ENCODE assay signal across 14 mouse cellular contexts in the genomic region with DNA sequence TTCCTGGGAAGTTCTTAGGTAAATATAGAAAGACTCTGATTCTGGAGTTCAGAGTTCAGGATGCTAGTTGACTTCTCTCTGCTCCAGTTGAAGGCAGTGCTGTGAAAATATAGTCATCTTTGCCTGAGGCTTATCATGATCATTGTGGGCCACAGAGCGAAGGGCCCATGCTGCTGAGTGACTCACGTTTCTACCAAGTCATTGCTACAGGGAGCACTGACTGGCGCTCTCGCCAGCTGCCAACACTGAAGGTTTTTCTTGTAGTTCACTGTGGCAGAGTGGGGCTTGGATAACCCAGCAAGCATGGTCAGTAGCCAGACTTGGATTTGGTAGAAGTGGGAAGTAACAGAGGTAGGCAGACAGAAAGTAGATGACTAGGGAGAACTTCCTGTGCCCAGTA.
"Had no signal": no experiment of that assay in that cellular context is flagged by ENCODE, and none has a peak within 500 bp of the region (broad histone marks: within the 10 kb centered on the region; RNA-seq: fewer than 3 reads in every experiment).

No protein-coding gene starts in this region.

- H3K4me1 ChIP-seq: liver, embryonic 13.5 days had no signal

- ATAC-seq: liver, postnatal 0 days; midbrain, embryonic 13.5 days had no signal

- H3K9me3 ChIP-seq: limb, embryonic 12.5 days; liver, embryonic 13.5 days; lung, embryonic 15.5 days; megakaryocyte, embryonic 14.5 days; midbrain, embryonic 13.5 days had no signal

- H3K36me3 ChIP-seq: limb, embryonic 12.5 days; liver, embryonic 13.5 days; lung, embryonic 15.5 days; midbrain, embryonic 13.5 days had no signal

- H3K27ac ChIP-seq: layer of hippocampus, adult 2 months; limb, embryonic 12.5 days; liver, embryonic 13.5 days; lung, embryonic 15.5 days; macrophage; midbrain, embryonic 13.5 days; stomach, postnatal 0 days had no signal

- H3K4me2 ChIP-seq: limb, embryonic 12.5 days; liver, embryonic 13.5 days; lung, embryonic 15.5 days; midbrain, embryonic 13.5 days had no signal

- H3K27me3 ChIP-seq: liver, embryonic 13.5 days; lung, embryonic 15.5 days; megakaryocyte, embryonic 14.5 days; midbrain, embryonic 13.5 days had no signal

- DNase-seq: kidney, adult 9 months; kidney, postnatal 36 days; liver; liver, embryonic 13.5 days; liver, postnatal 0 days; lung, postnatal 14 days; thymus, postnatal 4 days had no signal

- H3K4me3 ChIP-seq: layer of hippocampus, adult 2 months; limb, embryonic 12.5 days; liver, embryonic 13.5 days; lung, embryonic 15.5 days; megakaryocyte, embryonic 14.5 days; midbrain, embryonic 13.5 days had no signal

- H3K9ac ChIP-seq: limb, embryonic 12.5 days; liver, embryonic 13.5 days; liver, postnatal 0 days; lung, embryonic 15.5 days; midbrain, embryonic 13.5 days had no signal
